Comparison of ENCODE assay signal across 7 mouse cellular contexts in the genomic region with DNA sequence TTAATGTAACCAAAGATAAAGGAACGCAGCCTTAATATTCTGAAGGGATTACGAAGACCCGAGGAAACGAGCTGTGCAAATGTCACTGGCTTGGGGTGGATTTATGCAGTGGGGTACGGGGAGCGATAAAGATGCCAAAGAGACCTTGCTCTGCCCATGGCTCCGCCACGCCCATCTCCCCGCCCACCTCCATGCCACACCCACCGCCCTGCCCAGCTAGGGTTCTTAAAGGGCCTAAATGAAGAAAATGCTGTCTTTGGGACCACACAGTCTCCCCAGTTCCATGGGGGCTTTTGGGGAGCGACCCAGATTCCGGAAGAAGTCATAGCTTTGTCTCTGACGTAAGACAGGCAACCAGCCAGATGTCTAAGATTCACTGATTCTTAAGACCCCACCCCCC.
DNase-seq lines count a peak whose midpoint lies in the region; ATAC-seq lines count a peak whose summit lies in the region.

No protein-coding gene starts in this region.

- WGBS in embryonic facial prominence, embryonic 13.5 days: 7% methylated on average over 13 of the region's 13 CpGs
- WGBS in kidney, embryonic 14.5 days: 5% methylated on average over 13 of the region's 13 CpGs
- WGBS in midbrain, embryonic 15.5 days: 6% methylated on average over 13 of the region's 13 CpGs

- H3K9ac ChIP-seq in embryonic facial prominence, embryonic 13.5 days: no peak overlapping the region
- H3K9ac ChIP-seq in kidney, embryonic 14.5 days (ENCODE audit: low read depth, low read length): no peak overlapping the region
- no peak overlapping the region for H3K9ac ChIP-seq in midbrain, embryonic 15.5 days

- peak overlapping the region; percentile 35; the same call in 1 of the 2 replicates for H3K4me3 ChIP-seq in embryonic facial prominence, embryonic 13.5 days
- H3K4me3 ChIP-seq in kidney, embryonic 14.5 days (ENCODE audit: low read length): no peak overlapping the region
- no peak overlapping the region for H3K4me3 ChIP-seq in midbrain, embryonic 15.5 days

- H3K4me1 ChIP-seq in embryonic facial prominence, embryonic 13.5 days: peaks cover 66% of the 10 kb centered on the region
- peaks cover 17% of the 10 kb centered on the region; the same call in 1 of the 2 replicates for H3K4me1 ChIP-seq in kidney, embryonic 14.5 days (ENCODE audit: control insufficient read depth, insufficient read depth, low read length)
- peaks cover 35% of the 10 kb centered on the region for H3K4me1 ChIP-seq in midbrain, embryonic 15.5 days

- H3K27me3 ChIP-seq in embryonic facial prominence, embryonic 13.5 days: peaks cover 26% of the 10 kb centered on the region
- peaks cover 38% of the 10 kb centered on the region for H3K27me3 ChIP-seq in kidney, embryonic 14.5 days (ENCODE audit: control insufficient read depth, insufficient read depth, low read length)
- H3K27me3 ChIP-seq in midbrain, embryonic 15.5 days (replicated peaks): no peaks in the 10 kb centered on the region

- H3K27ac ChIP-seq in embryonic facial prominence, embryonic 13.5 days: no peak overlapping the region
- no peak overlapping the region for H3K27ac ChIP-seq in kidney, embryonic 14.5 days (ENCODE audit: low read depth, low read length)
- H3K27ac ChIP-seq in midbrain, embryonic 15.5 days: peak overlapping the region; percentile 80

- ATAC-seq in embryonic facial prominence, embryonic 13.5 days (ENCODE audit: insufficient number of reproducible peaks, insufficient read depth, low FRiP score, low TSS enrichment, low read depth): no peak
- ATAC-seq in kidney, embryonic 14.5 days (ENCODE audit: low FRiP score, low TSS enrichment): 0 out of 2 replicates have a peak, but pooled peaks have one; percentile 33
- 0 out of 2 replicates have a peak, but pooled peaks have one; percentile 34 for ATAC-seq in midbrain, embryonic 15.5 days (replicated peaks)

- DNase-seq in urinary bladder, postnatal 14 days (ENCODE audit: low spot score): peak; percentile 29
- no peak for DNase-seq in urinary bladder, adult 18-20 months (ENCODE audit: low spot score in 2 of 2)
- no peak for DNase-seq in left cerebral cortex, postnatal 36 days (ENCODE audit: low spot score in 2 of 2)
- DNase-seq in right cerebral cortex, postnatal 25 days: no peak

- intact Hi-C loops in left cerebral cortex, postnatal 36 days (cut with DNase I): no loop called here

- H3K36me3 ChIP-seq in embryonic facial prominence, embryonic 13.5 days: no peaks in the 10 kb centered on the region
- no peaks in the 10 kb centered on the region for H3K36me3 ChIP-seq in kidney, embryonic 14.5 days (ENCODE audit: control insufficient read depth, insufficient read depth, low read length)
- no peaks in the 10 kb centered on the region for H3K36me3 ChIP-seq in midbrain, embryonic 15.5 days (replicated peaks)

- peak overlapping the region; percentile 65 for H3K4me2 ChIP-seq in embryonic facial prominence, embryonic 13.5 days
- 0 out of 2 replicates have a peak overlapping the region, but pooled peaks have one; percentile 44 for H3K4me2 ChIP-seq in kidney, embryonic 14.5 days (replicated peaks; ENCODE audit: low read depth, low read length)
- peak overlapping the region; percentile 51 for H3K4me2 ChIP-seq in midbrain, embryonic 15.5 days

- no peaks in the 10 kb centered on the region for H3K9me3 ChIP-seq in embryonic facial prominence, embryonic 13.5 days
- H3K9me3 ChIP-seq in kidney, embryonic 14.5 days (ENCODE audit: control insufficient read depth, low read length): peaks cover 5% of the 10 kb centered on the region; the same call in 1 of the 2 replicates
- H3K9me3 ChIP-seq in midbrain, embryonic 15.5 days: no peaks in the 10 kb centered on the region
